Mouse (Mus musculus): ENCODE measurements around the gene Fam227a. TPM values are rescaled to one million over a fixed set of nuclear protein-coding genes. Genes with fewer than 3 reads are reported as not detected.

The Fam227a gene
- polyA plus RNA-seq, 1 experiment from 2014 or later = 3.4 TPM

DNA sequence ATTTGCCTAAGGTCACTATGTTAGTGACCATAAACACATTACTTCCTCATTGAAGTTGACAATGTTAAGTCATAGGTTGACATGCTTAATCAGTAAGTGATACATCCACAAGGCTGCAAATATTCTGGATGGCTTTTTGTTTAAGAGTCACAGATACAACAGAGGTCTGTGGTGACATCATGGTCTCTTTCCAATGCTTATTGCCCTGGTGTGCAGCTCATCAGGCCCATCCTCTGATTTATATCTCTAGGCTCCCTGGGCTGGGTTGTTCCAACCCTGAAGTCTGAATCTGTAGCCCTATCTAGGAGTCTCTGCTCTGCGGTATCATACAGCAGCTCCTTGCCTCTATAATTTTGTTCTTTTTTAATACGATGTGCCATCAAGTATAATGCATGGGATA is 81.8 kb downstream of the Fam227a start:
- DNase-seq (ENCODE audit: low spot score) = no peak
- H3K9ac ChIP-seq (ENCODE audit: low read length) = no peak overlapping the region

DNA sequence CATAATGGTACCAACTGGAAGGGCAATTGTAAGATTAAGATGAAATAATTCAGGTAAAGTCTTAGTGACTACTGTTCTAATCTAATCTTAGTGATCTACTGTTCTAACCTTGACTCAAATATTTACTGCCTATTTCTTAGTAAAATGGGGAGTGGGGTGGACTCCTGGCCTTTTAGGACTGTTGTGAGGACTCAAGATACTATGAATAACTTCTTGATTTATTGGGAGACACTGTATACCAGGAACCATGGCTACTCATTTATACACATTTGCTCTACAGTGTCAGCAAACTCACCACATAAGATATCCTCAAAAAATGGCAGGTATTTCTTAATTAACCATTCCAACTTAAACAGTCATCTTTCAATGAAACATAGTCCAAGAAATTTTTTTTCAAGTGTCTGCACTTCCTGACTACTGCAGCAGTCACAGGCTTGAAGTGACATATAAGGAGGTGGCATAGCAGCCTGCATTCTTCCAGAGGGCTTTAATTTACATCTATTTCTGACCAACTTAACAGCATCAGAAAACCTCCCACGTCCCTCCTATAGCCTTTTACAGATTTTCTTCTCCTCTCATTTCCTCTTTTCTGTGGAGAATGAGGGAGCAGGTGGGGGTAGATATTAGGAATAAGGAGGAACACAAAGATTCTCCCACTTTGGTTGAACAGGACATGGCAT is 83.1 kb downstream of the Fam227a start:
- ATAC-seq (no peak), DNase-seq (ENCODE audit: low spot score) (no peak)
- Histone ChIP-seq H3K36me3 (ENCODE audit: control insufficient read depth, insufficient read depth, low read length) (no peaks in the 10 kb centered on the region), H3K4me1 (ENCODE audit: control insufficient read depth, insufficient read depth, low read length) (no peaks in the 10 kb centered on the region), H3K4me2 (ENCODE audit: low read length) (no peak overlapping the region), H3K4me3 (ENCODE audit: low read depth, low read length) (no peak overlapping the region), H3K9me3 (replicated peaks; ENCODE audit: control insufficient read depth, low read length) (no peaks in the 10 kb centered on the region), H3K27me3 (replicated peaks; ENCODE audit: control insufficient read depth, insufficient read depth, low read length) (no peaks in the 10 kb centered on the region), H3K9ac (ENCODE audit: low read length) (no peak overlapping the region), H3K27ac (ENCODE audit: low read depth, low read length) (no peak overlapping the region)
- WGBS = 68% methylated on average over 1 of the region's 1 CpGs

More for the DNA sequence above, 81.8 kb downstream of the Fam227a start:
- 81% methylated on average over 2 of the region's 2 CpGs for WGBS
- H3K4me1 ChIP-seq (ENCODE audit: control insufficient read depth, insufficient read depth, low read length) = no peaks in the 10 kb centered on the region
- no peak overlapping the region for H3K4me3 ChIP-seq (ENCODE audit: low read depth, low read length)
- no peak overlapping the region for H3K27ac ChIP-seq (ENCODE audit: low read depth, low read length)
- no peak overlapping the region for H3K4me2 ChIP-seq (ENCODE audit: low read length)
- H3K27me3 ChIP-seq (replicated peaks; ENCODE audit: control insufficient read depth, insufficient read depth, low read length) = no peaks in the 10 kb centered on the region
- no peaks in the 10 kb centered on the region for H3K9me3 ChIP-seq (replicated peaks; ENCODE audit: control insufficient read depth, low read length)
- H3K36me3 ChIP-seq (ENCODE audit: control insufficient read depth, insufficient read depth, low read length) = no peaks in the 10 kb centered on the region
- no peak for ATAC-seq

DNA sequence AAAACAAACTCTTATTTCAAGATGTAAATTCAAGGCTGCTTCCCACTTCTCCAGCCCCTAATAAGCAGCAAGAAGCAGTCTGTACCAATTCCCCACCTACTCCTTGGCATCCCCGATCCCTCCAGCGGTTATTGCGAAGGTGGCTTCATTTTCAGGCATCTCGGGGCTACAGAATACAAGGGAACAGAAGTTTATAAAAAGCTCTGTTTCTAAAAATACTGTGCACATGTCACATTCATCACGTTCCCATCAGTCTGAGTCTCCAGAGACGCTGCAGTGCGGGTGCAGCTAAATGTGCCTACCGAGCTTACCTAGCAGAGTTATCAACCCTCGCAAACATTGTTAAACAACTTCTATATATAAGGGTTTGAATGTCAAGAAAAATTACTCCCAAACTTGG is 96.3 kb downstream of the Fam227a start:
- Histone ChIP-seq H3K27ac (ENCODE audit: low read depth, low read length) (no peak overlapping the region), H3K27me3 (replicated peaks; ENCODE audit: control insufficient read depth, insufficient read depth, low read length) (no peaks in the 10 kb centered on the region), H3K4me1 (ENCODE audit: control insufficient read depth, insufficient read depth, low read length) (no peaks in the 10 kb centered on the region), H3K9me3 (replicated peaks; ENCODE audit: control insufficient read depth, low read length) (no peaks in the 10 kb centered on the region), H3K36me3 (ENCODE audit: control insufficient read depth, insufficient read depth, low read length) (no peaks in the 10 kb centered on the region), H3K4me3 (ENCODE audit: low read depth, low read length) (no peak overlapping the region), H3K9ac (ENCODE audit: low read length) (no peak overlapping the region), H3K4me2 (ENCODE audit: low read length) (no peak overlapping the region)
- no peak for DNase-seq (ENCODE audit: low spot score)
- 83% methylated on average over 9 of the region's 9 CpGs for WGBS
- ATAC-seq = no peak

DNA sequence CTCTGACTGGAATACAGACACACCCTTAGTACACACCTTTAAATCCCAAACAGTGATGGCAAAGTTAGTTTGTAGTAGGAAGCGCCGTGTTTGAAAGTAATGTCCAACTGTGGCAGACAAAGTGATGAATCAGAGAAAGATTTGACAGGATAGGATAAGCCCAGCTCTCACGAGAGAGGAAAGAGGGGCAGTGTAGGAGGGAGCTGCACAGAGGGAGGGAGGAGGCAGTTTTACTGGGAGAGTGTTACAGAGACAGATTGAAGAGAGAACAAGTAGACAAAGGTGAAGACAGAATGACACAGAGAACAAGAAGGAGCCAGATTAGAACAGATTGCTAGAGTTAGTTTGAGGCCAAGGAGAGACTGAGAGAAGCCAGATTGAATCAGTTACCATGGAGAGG is 99.1 kb downstream of the Fam227a start:
- Histone ChIP-seq H3K36me3 (ENCODE audit: control insufficient read depth, insufficient read depth, low read length) (no peaks in the 10 kb centered on the region), H3K4me2 (ENCODE audit: low read length) (no peak overlapping the region), H3K27me3 (replicated peaks; ENCODE audit: control insufficient read depth, insufficient read depth, low read length) (no peaks in the 10 kb centered on the region), H3K9me3 (replicated peaks; ENCODE audit: control insufficient read depth, low read length) (no peaks in the 10 kb centered on the region), H3K4me1 (ENCODE audit: control insufficient read depth, insufficient read depth, low read length) (no peaks in the 10 kb centered on the region), H3K27ac (ENCODE audit: low read depth, low read length) (no peak overlapping the region), H3K4me3 (ENCODE audit: low read depth, low read length) (no peak overlapping the region), H3K9ac (ENCODE audit: low read length) (no peak overlapping the region)
- WGBS = 77% methylated on average over 3 of the region's 3 CpGs
- DNase-seq (ENCODE audit: low spot score) = no peak
- no peak for ATAC-seq

Small RNA genes lying within 50 kb of the gene (microRNA-seq; reads per million reads assigned to microRNA genes)
- not detected for gene Gm27903

Other genes starting within 250 kb of the Fam227a start
- 114 and 158 TPM in 2 replicates for gene Csnk1e, start 203.4 kb downstream of the Fam227a start, polyA plus RNA-seq (2014; fragmentation: Nextera tagmentation; extraction: Ambion mirVana)
- gene Kcnj4, start 153.7 kb downstream of the Fam227a start, polyA plus RNA-seq (2014; fragmentation: Nextera tagmentation; extraction: Ambion mirVana) = 0.18 TPM in 1 of 2 replicates, not detected in the other
- gene Kdelr3, start 142.5 kb downstream of the Fam227a start, polyA plus RNA-seq (2014; fragmentation: Nextera tagmentation; extraction: Ambion mirVana) = 6.8 and 8.4 TPM in 2 replicates
- gene Ddx17, start 112.2 kb downstream of the Fam227a start, polyA plus RNA-seq (2014; fragmentation: Nextera tagmentation; extraction: Ambion mirVana) = 88.7 and 97.1 TPM in 2 replicates
- 0.43 and 0.74 TPM in 2 replicates for gene Dmc1, start 53.8 kb downstream of the Fam227a start, polyA plus RNA-seq (2014; fragmentation: Nextera tagmentation; extraction: Ambion mirVana)
- 111 and 118 TPM in 2 replicates for gene Cby1, start 243 bp upstream of the Fam227a start, polyA plus RNA-seq (2014; fragmentation: Nextera tagmentation; extraction: Ambion mirVana)
- 299 and 300 TPM in 2 replicates for gene Tomm22, start 11.9 kb upstream of the Fam227a start, polyA plus RNA-seq (2014; fragmentation: Nextera tagmentation; extraction: Ambion mirVana)
- 14.7 and 15.2 TPM in 2 replicates for gene Josd1, start 29.0 kb upstream of the Fam227a start, polyA plus RNA-seq (2014; fragmentation: Nextera tagmentation; extraction: Ambion mirVana)
- gene Gtpbp1, start 31.9 kb upstream of the Fam227a start, polyA plus RNA-seq (2014; fragmentation: Nextera tagmentation; extraction: Ambion mirVana) = 36.2 and 43.5 TPM in 2 replicates
- 4.8 and 7.6 TPM in 2 replicates for gene Sun2, start 83.6 kb upstream of the Fam227a start, polyA plus RNA-seq (2014; fragmentation: Nextera tagmentation; extraction: Ambion mirVana)
- gene Dnal4, start 118.9 kb upstream of the Fam227a start, polyA plus RNA-seq (2014; fragmentation: Nextera tagmentation; extraction: Ambion mirVana) = 96.1 and 101 TPM in 2 replicates
- gene Nptxr, start 145.8 kb upstream of the Fam227a start, polyA plus RNA-seq (2014; fragmentation: Nextera tagmentation; extraction: Ambion mirVana) = 7.6 and 8.5 TPM in 2 replicates
- gene Npcd, start 175.3 kb upstream of the Fam227a start, polyA plus RNA-seq (2014; fragmentation: Nextera tagmentation; extraction: Ambion mirVana) = not detected in 2 replicates
- gene Cbx6, start 175.7 kb upstream of the Fam227a start, polyA plus RNA-seq (2014; fragmentation: Nextera tagmentation; extraction: Ambion mirVana) = 18.1 and 29.1 TPM in 2 replicates
- 4.8 and 5.6 TPM in 2 replicates for gene Apobec3, start 232.7 kb upstream of the Fam227a start, polyA plus RNA-seq (2014; fragmentation: Nextera tagmentation; extraction: Ambion mirVana)

Data from forebrain, embryonic 14.5 days (tissue).